Mouse (Mus musculus) liver, adult 2 months (tissue): ENCODE measurements around the gene Ptprm. TPM values are rescaled to one million over a fixed set of nuclear protein-coding genes. Genes with fewer than 3 reads are reported as not detected.

Experiments
- DNase-seq: peaks from one replicate; pipeline ENCODE4 v3.0.0-alpha.2; 2011; ENCODE audit warnings: low read depth, low spot score; ENCODE audit errors: extremely low read depth
- H3K27ac ChIP-seq: fragments of 200-500 bp; replicated peaks from 2 replicates; pipeline ENCODE4 v1.5.1; 2012; ENCODE audit warnings: low read depth, mild to moderate bottlenecking, control low read depth, inconsistent platforms, low read length; ENCODE audit not compliant: insufficient read depth
- H3K27me3 ChIP-seq: fragments of 200-500 bp; 2 replicates; pipeline ENCODE4 v1.6.1; 2012; ENCODE audit warnings: mild to moderate bottlenecking, moderate library complexity, low read length, inconsistent platforms; ENCODE audit not compliant: control insufficient read depth, insufficient read depth
- H3K36me3 ChIP-seq: fragments of 200-500 bp; 2 replicates; pipeline ENCODE4 v1.6.1; 2012; ENCODE audit warnings: low read length, inconsistent platforms; ENCODE audit not compliant: control insufficient read depth, insufficient read depth
- H3K4me1 ChIP-seq: fragments of 200-500 bp; 2 replicates; pipeline ENCODE4 v1.6.1; 2011; ENCODE audit warnings: low read length; ENCODE audit not compliant: control insufficient read depth, insufficient read depth
- H3K4me3 ChIP-seq: fragments of 200-500 bp; 2 replicates; pipeline ENCODE4 v1.5.1; 2011; ENCODE audit warnings: low read depth, mild to moderate bottlenecking, control low read depth, low read length, moderate library complexity; ENCODE audit not compliant: insufficient read depth
- H3K79me2 ChIP-seq: fragments of 200-500 bp; 2 replicates; pipeline ENCODE4 v1.6.1; 2012; ENCODE audit warnings: inconsistent platforms, mild to moderate bottlenecking, low read length, moderate library complexity; ENCODE audit not compliant: control insufficient read depth, insufficient read depth
- H3K9ac ChIP-seq: fragments of 200-500 bp; 2 replicates; pipeline ENCODE4 v1.6.1; 2012; ENCODE audit warnings: low read depth, mild to moderate bottlenecking, control low read depth, inconsistent platforms, low read length
- CTCF ChIP-seq: fragments of 200-500 bp; IDR thresholded peaks from 2 replicates; pipeline ENCODE4 v1.5.1; 2011; ENCODE audit warnings: low read depth, low read length, control low read depth
- POLR2A ChIP-seq: fragments of 200-500 bp; IDR thresholded peaks from 2 replicates; pipeline ENCODE4 v1.6.1; 2011; ENCODE audit warnings: low read length, control low read depth; ENCODE audit not compliant: insufficient read depth; ENCODE audit errors: extremely low read depth
- WGBS: fragments of 180-500 bp; shearing (Covaris S2); methylation state at CpG from one replicate; pipeline ENCODE4 v1.1.7; 2018; 5-methylcytosine and 5-hydroxymethylcytosine counted together
- polyA plus RNA-seq: library from polyadenylated mRNA; depleted of rRNA; stranded (reverse); fragments of >200 nt; gene quantifications from 2 replicates; pipeline ENCODE4 v1.2.3, GENCODE M21; 2012
- total RNA-seq: library from RNA; depleted of rRNA; stranded (reverse); fragments of >200 nt; gene quantifications from 2 replicates; pipeline ENCODE4 v1.2.3, GENCODE M21; 2014

Gene Ptprm
- total and polyA plus RNA-seq, 2 experiments: 0.78 to 3.3 TPM

DNA sequence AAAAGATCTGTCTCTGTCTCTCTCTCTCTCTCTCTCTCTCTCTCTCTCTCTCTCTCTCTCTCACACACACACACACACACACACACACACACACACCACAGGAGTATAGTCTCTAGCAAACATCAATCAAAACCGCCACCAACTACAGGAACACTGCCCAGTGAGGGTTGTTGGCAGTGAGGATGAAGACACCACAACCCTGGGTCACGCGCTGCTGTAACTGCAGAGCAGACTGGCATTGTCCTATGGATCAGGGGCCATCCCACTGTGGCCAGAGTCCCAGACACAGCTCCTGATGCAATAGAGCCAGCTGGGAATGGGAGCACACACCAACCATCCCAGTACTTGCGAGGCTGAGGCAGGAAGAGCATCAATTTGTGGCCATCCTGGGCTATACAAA lies 220.0 kb downstream of the Ptprm start:
- Histone ChIP-seq H3K4me3 (no peak overlapping the region), H3K79me2 (no peaks in the 10 kb centered on the region), H3K27me3 (peaks cover 2% of the 10 kb centered on the region; the same call in 1 of the 2 replicates), H3K27ac (no peak overlapping the region), H3K4me1 (peaks cover 5% of the 10 kb centered on the region; the same call in 1 of the 2 replicates), H3K36me3 (no peaks in the 10 kb centered on the region), H3K9ac (no peak overlapping the region)
- TF ChIP-seq CTCF (no peak), POLR2A (no peak)
- 19% methylated on average over 4 of the region's 4 CpGs for WGBS
- DNase-seq: peak; percentile 23

DNA sequence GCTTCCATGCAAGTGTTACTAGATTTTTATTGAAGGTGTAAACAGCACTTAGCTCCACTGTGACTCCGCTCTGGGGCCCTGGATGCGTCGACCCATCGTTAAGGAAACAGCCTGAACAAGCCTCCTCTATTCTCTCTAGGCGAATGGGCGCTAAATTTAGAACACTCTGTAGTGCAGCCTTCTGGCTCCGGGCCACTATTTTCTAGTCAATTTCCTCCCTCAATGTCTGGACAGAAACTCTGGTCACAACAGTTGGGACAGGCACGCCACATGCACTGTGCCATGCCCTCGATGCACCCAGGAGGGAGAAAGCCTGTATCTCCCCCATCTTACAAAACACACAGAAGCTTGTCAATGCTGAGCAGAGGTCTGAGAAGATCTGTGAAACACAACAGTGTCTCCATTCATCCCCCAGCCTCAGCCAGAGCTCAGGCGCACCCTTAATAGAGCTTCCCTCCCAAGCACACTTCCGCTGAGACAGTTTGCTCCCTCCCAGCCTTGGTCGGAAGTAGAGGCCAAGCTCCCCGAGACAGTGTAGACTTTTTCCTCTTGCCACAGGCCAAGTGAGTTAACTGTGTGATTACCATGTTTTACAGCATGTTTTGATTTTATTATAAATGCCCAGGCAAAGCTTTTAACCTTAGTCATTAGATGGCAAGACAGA lies 220.7 kb downstream of the Ptprm start:
- H3K4me3 ChIP-seq: no peak overlapping the region
- no peak overlapping the region for H3K9ac ChIP-seq
- no peaks in the 10 kb centered on the region for H3K79me2 ChIP-seq
- peak; percentile 28 for DNase-seq
- 55% methylated on average over 13 of the region's 13 CpGs for WGBS
- peak overlapping the region; percentile 47; the same call in 1 of the 2 replicates for H3K27ac ChIP-seq
- H3K4me1 ChIP-seq: peaks cover 5% of the 10 kb centered on the region; the same call in 1 of the 2 replicates
- peaks cover 2% of the 10 kb centered on the region; the same call in 1 of the 2 replicates for H3K27me3 ChIP-seq
- TF ChIP-seq POLR2A (no peak), CTCF (no peak)
- H3K36me3 ChIP-seq: no peaks in the 10 kb centered on the region

DNA sequence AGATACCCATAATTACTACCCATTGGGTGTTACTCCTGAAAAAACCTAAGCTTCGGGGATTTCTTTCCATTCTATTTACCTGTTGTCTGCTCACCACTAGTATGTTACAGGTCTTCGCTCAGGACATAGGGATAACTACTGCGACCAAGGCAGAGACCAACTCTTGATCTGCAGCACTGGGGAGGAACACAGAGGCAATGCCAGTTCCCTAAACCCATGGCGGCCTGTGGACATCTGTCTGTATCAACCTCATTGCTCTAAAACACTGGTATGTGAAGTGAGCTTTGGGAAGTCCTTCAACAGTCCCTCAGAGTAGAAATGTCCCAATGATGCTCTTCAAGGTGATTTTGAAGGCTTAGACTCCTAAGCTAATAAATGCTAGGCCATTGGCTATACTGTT lies 221.2 kb downstream of the Ptprm start:
- Histone ChIP-seq H3K9ac (no peak overlapping the region), H3K36me3 (no peaks in the 10 kb centered on the region), H3K27me3 (peaks cover 2% of the 10 kb centered on the region; the same call in 1 of the 2 replicates), H3K4me1 (peaks cover 9% of the 10 kb centered on the region; the same call in 1 of the 2 replicates), H3K4me3 (no peak overlapping the region), H3K27ac (no peak overlapping the region), H3K79me2 (no peaks in the 10 kb centered on the region)
- WGBS: 87% methylated on average over 4 of the region's 4 CpGs
- TF ChIP-seq POLR2A: no peak
- TF ChIP-seq CTCF: no peak
- no peak for DNase-seq

DNA sequence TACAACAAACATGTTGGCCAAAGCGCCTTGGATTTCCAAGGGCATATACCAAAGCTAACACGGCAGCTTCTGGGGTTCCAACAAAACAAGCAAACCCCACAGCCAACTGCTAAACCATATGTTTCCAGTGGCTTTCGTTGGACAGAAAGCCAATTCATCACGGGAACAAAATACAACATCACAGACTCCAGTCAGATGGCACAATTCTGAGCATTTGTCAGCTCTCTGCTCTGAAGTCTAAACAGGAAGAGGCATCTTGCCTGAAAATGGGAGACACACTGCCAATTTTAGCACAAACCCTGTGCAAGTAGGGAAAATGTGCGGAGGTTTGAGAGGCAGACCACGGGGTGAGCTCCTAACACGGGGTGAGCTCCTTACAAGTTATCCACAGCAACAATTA lies 226.7 kb downstream of the Ptprm start:
- Histone ChIP-seq H3K27me3 (peaks cover 2% of the 10 kb centered on the region; the same call in 1 of the 2 replicates), H3K4me3 (no peak overlapping the region), H3K27ac (no peak overlapping the region), H3K9ac (no peak overlapping the region), H3K4me1 (peaks cover 7% of the 10 kb centered on the region), H3K79me2 (no peaks in the 10 kb centered on the region), H3K36me3 (no peaks in the 10 kb centered on the region)
- DNase-seq: no peak
- 77% methylated on average over 7 of the region's 7 CpGs for WGBS
- no peak for TF ChIP-seq CTCF
- no peak for TF ChIP-seq POLR2A

DNA sequence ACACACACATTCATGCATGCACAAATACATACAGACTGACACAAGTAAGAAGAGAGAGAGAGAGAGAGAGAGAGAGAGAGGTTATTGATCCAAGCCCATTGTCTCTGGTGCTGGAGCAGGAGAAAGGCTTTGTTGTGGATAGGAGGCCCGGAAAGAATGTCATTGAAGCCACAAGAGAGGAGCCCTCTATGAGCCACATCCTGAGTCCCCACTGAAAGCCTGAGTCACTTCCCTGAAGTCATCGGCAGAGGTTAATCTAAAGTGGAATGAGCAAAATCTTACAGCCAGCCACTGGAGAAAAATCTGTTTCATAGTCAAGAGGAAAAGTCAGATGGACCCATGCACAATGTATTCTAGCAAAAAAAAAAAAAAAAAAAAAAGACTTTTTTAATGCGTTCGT lies 228.7 kb downstream of the Ptprm start:
- Histone ChIP-seq H3K27me3 (no peaks in the 10 kb centered on the region), H3K9ac (no peak overlapping the region), H3K4me3 (no peak overlapping the region), H3K79me2 (no peaks in the 10 kb centered on the region), H3K27ac (no peak overlapping the region), H3K36me3 (no peaks in the 10 kb centered on the region), H3K4me1 (peaks cover 5% of the 10 kb centered on the region)
- 71% methylated on average over 4 of the region's 4 CpGs for whole genome bisulfite sequencing
- no peak for TF ChIP-seq CTCF
- no peak for TF ChIP-seq POLR2A
- no peak for DNase-seq

DNA sequence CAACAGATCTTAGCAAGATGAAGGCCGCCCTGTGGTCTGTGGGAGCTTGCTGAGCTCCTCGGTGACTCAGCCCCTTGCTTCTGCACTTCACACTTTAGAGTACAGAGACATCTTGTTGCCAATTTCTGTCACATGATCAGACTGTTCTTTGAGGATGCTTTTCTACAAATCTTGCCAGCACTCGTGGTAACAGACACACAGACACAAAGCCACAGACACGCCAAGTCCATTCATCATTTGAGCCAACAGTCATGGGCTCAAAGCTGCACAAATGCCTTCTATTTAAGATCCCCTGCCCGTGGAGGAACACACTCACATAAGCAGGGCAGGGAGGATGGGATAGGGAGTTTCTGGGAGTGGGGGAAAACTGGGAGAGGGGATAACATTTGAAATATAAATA lies 230.0 kb downstream of the Ptprm start:
- H3K4me3 ChIP-seq: no peak overlapping the region
- H3K36me3 ChIP-seq: no peaks in the 10 kb centered on the region
- H3K4me1 ChIP-seq: peaks cover 5% of the 10 kb centered on the region
- WGBS: 79% methylated on average over 5 of the region's 5 CpGs
- DNase-seq: no peak
- H3K27ac ChIP-seq: no peak overlapping the region
- no peak for TF ChIP-seq POLR2A
- no peak for TF ChIP-seq CTCF
- H3K9ac ChIP-seq: no peak overlapping the region
- no peaks in the 10 kb centered on the region for H3K27me3 ChIP-seq
- no peaks in the 10 kb centered on the region for H3K79me2 ChIP-seq
